Mouse (Mus musculus) ovary, postnatal 14 days (tissue): ENCODE measurements at regions not wholly inside any gene's neighbourhood (a gene's known extent, or its start where the extent isn't known, plus 50 kb on each side); places are given as distances from the start of the nearest gene placed in this dataset.

Source experiments
- DNase-seq: peaks from one replicate; pipeline ENCODE4 v3.0.0; 2022; ENCODE audit warnings: low spot score

DNA sequence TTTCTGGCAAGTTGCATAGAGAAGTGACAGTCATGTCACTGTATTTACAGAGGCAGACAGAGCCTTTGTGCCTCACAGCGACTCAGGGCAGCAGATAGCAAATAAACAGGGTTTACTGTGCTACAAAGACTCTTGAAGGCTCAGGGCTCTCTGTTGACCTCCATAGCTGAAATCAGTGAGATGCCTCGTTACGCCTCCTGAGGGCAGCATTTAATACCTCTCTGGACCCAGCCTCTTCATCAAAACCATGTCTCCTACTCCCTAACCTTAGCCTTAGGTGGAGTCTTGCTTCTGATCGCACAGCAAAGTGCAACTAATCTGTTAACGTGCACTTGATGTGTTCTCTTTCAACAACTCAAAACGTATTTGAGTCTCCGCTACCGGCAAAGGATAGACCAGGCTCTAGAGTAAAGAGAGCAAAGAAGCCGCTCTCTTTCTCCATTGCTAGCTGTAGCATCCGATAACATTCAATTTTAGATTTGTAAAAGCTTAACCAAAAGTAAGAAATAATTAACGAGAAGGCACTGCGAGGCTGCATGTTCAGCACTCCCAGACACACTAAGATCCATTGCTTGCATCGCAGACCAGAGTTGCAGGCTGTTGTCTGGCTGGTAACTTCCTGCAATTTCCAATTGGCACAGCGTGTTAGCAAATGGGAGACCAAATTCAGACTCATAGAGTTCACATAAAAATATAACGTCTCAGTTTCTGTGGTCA, 101.1 kb upstream of the Man2a1 start:
- peak; percentile 32 for DNase-seq

DNA sequence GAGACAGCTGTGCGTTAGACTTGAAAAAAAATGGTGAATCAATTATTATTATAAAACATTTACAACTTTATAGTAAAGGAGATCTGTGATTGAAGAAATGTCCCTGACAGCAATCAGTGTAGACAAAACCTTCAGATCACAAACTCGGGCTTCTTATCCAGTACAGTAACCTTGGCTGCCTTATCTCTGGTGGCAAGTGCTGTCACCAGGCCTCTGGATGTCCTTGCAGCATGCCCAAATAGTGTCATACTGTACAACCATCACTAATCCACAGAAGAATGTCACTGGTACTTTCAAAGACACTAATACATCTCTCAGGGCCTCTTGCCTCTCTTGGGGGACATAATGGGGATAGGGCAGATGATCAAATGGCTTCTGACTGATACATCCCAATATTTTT, 98.2 kb upstream of the Man2a1 start:
- DNase-seq = no peak

DNA sequence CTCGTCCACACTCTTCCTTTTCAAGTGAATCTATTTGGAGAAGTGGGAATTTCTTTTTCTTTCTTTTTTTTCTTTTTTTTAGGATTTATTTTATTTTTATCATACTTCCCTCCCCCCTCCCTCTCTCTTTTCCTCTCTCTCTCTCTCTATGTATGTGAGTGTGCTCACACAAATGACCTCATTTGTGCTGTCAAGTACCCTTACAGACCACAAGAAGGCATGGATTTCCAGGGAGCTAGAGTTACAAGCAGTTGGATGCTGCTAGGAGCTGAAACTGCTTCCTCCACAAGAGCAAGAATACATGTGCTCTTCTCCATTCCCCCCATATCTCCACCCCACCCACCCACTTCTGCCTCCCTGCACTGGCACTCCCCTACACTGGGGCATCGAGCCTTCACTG, 94.6 kb upstream of the Man2a1 start:
- DNase-seq = no peak

DNA sequence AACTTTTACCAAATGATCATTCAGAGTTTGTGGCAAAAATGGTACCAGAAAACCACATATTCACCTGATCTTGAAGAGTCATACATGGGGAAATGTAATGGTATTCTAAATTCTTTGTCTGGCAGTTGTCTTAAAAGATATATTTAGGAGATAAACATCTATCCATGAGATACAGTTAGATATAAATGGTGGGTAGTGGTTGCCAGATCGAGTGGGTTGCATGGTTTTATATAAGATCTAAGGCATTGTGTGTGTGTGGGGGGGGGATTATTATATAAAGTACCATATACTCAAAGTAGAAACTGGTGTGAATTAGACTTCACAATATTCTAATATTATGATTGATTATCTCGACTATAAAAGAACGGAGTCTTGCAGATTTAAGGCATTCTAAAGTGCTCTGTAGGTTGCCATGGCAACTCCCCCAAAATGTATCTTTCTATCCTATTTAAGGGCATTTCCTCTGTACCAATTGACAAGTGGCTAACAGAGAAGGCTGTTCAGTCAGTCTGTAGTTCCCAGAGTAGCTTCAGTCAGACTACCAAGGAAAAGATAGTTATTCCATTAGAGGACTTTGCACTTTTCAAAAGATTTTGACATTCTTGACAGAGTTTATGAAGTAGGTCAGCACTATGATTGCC, 89.3 kb upstream of the Man2a1 start:
- DNase-seq = no peak

DNA sequence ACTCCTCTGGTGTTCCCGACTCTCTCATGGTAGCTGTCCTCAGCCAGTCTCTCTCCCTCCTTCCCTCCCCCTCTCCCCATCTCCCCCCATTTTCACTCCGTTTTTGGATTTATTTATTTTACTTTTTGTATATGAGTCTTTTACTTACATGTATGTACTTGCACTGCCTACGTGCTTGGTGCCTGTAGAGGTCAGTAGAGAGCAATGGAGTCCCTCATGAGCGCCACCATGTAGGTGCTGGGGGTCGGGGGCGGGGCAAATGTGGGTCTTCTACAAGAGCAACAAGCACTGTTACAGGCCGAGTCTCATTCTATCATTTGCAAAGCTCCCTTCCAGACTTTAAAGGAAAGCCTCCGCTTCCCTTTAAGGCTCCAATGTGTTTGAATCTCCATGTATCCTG, 78.3 kb upstream of the Man2a1 start:
- DNase-seq = no peak

DNA sequence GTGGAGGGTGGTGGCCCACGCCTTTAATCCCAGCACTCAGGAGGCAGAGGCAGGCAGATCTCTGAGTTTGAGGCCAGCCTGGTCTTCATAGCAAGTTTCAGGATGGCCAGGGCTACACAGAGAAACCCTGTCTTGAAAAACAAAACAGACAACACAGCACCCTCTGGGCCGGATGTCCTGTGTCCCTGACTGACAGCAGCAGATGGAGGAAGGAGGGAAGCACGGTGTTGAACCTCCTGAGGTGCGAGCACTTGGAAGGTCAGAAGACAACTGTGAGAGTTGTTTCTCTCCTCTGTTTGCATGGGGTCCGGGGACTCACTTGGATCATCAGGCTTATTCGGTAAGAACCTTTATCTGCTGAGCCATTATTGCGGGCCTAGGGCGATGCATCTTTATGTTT, 76.6 kb upstream of the Man2a1 start:
- no peak for DNase-seq

DNA sequence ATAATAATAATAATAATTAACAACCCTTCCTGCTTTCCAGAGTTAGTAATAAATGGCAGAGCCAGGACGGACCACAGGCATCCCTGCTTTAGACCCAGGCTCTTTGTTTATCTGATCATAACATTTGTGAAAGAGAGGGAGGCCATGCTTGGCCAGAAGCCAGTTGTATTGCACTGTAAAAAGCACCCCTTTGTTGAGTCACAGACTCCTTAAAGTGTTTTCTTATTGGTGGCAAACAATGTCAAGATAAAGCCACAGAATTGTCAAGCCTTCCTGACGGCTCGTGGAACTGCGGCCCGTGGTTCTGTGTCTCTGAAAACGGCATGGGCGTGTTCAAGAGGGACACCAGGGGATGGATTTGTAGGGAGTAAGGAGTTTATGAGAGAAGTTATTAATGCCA, 72.7 kb upstream of the Man2a1 start:
- DNase-seq = no peak

DNA sequence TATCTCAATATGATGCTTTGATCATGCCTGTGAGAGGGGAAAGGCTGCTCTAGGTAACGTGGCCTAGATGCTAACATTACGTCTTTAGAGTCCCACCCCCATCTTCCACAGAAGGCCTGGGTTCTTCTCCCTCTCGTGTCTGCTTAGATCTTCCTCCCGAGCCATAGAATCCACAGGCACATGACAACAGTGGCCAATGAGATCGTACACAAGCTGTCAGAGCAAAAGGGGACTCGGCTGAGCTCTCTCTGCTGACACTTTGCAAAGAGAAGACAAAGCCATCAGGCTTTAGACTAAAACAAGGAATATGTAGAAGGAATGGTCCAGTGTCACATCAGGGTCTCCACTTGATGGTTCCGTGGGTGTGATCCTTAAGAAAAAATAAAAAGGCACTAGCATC, 72.1 kb upstream of the Man2a1 start:
- no peak for DNase-seq

DNA sequence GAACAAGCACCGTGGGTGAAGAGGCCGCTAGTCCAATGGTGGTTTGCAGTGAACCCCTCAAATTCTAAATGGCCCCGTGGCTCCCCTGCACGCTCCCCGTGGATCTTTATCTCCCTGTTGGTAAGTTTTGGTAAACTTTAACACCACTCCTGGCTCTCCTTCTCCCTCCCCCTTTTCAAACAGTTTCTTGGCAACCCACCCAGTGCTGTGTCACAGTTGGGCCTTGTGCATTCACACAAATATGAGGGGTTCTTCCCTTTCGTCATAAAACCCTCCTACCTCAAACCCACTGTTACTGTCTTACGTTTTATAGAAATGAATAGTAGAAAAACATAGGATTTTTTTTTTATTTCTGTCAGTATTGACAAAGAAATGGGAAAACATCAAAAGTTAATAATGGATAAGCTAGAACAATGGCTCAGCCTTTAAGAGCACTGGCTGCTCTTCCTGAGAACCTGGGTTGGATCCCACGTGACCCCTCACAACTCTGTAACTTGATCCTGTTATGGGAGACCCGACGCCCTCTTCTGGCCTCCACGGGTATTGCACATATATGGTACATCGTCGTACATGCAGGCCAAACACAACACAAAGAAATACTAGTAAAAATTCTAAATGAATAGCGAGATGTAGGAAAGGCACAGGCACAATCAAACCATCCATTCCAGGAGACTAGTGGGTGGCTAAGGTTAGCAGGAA, 71.1 kb upstream of the Man2a1 start:
- no peak for DNase-seq

DNA sequence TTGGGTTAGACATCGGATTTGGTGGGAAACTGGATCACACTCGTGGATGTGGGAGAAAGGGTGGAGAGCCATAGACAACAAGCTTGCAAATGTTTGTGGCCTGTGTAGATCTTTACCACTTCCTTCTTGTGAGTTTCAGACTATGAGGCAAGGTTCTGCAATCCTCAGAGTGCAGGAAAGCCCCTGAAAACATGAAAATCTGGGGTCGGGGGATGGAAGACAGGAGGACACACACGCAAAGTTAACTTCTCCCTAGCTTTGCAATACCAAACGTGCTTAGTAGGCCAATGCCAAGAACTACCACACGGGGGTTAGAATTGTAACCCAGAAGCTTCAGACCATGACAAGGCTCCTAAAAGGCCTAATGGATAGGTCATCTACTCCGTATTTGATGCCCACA, 69.4 kb upstream of the Man2a1 start:
- DNase-seq = no peak

DNA sequence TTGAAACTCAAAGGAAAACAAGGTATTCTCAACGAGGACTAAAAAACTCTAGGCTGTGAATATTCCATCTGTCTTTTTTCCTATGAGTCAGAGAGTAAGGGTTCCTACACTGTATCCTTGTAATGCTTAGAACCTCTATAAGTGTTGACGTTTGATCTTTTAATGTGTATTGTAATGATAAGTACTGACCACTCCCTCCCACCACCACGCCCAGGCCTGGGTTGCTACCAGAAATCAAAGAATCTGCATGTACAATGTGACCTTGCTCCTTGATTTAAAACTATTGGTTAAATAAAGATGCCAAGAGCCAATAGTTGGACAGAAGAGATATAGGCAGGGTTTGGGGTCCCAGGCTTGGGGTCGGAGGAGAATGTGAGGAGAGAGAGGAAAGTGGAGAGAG, 66.2 kb upstream of the Man2a1 start:
- DNase-seq = no peak

DNA sequence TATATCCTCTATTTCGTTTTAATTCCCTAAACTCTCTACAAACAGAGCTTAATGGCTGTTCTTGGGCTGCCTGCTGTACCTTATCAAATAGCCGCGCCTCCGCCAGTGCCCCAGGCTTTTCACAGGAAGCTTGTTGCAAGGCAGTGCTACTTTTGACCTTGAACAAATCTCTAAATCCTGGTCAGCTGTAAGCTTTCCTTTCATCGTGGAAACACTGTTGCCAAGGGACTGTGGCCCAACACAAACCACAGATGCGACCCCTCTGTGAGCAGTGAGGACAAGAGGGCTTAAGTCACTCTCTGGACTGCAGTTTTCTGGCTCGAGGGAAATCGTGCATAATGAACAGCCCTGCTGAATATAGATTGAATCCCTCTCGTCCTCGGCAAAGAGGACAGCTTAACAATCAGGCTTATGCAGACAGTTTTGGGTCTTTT, 62.0 kb upstream of the Man2a1 start:
- DNase-seq = peak; percentile 2

DNA sequence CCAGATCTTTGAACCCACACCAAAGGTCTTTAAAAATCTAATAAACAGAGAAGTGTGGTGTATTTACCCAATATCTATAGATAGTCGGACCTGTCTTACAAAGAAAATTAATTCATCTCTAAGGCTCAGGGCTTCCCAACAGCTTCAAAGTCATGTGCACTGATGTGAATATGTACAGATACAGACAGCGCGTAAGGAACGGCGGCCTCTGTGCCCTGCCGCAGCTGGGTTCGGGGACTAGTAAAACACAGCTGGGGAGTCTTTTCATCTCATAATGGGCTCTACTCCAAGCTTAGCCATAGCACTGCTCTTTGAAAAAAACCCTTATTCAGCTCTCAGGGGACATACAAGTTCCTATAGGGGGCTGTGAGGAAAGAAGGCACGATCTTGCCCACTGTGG, 60.1 kb upstream of the Man2a1 start:
- no peak for DNase-seq

DNA sequence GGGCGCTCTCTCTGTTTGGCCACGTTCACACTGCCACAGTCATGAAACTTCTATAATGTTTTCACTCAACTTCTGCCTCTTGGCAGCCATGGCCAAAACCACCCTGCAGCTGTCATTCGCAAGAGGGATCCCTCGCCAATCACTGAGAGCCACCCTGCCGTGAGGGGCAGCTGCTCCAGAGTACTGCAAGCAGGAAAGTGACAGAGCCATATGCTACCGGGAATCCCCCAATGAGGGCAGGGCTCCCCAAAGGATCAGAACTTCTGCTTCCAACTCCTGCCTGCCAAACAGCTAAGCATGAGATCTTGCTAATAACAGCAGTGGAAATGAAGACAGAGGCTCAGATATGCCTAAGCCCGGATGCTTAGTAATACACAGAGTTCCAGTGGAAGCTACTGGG, 52.0 kb upstream of the Man2a1 start:
- no peak for DNase-seq

DNA sequence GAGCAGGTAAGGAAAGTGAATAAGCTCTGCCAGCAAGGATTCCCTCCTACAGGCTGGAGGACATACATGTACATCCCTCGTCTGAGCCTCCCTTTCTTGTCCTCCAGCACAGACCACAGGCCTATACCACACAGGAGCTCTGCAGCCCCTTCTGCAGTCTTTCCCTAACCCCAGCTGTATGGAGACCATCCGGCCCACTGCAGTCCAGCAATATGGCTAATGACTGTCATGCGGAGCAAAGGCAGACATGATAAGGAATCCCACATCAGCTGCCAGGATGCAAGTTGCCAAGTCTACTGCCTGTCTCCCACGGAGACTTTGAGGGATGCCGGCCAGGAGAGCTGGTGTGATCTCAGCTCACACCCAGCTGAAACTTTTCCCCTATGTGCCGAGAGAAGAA, 50.5 kb upstream of the Man2a1 start:
- DNase-seq = no peak
